16 mouse cellular contexts compared by ENCODE assay signal in genomic region chr2:11767161-11767545, GRCm38 (mm10). TPM values are rescaled to one million over a fixed set of nuclear protein-coding genes. Genes with fewer than 3 reads are reported as not detected.
DNase-seq lines count a peak whose midpoint lies in the region; ATAC-seq lines count a peak whose summit lies in the region.
"Had no signal": no experiment of that assay in that cellular context is flagged by ENCODE, and none has a peak within 500 bp of the region (broad histone marks: within the 10 kb centered on the region; RNA-seq: fewer than 3 reads in every experiment).

No protein-coding gene starts in this region.

- H3K36me3 ChIP-seq in hindbrain, embryonic 15.5 days = peaks cover 60% of the 10 kb centered on the region
- peaks cover 73% of the 10 kb centered on the region for H3K36me3 ChIP-seq in hindbrain, embryonic 10.5 days
- peaks cover 62% of the 10 kb centered on the region for H3K36me3 ChIP-seq in kidney, embryonic 14.5 days (ENCODE audit: control insufficient read depth, insufficient read depth, low read length)

- no peaks in the 10 kb centered on the region for H3K4me1 ChIP-seq in hindbrain, embryonic 15.5 days (replicated peaks)
- H3K4me1 ChIP-seq in hindbrain, embryonic 10.5 days (replicated peaks) = no peaks in the 10 kb centered on the region
- no peaks in the 10 kb centered on the region for H3K4me1 ChIP-seq in kidney, embryonic 14.5 days (ENCODE audit: control insufficient read depth, insufficient read depth, low read length)
- H3K4me1 ChIP-seq: neural tube, embryonic 12.5 days had no signal

- no peaks in the 10 kb centered on the region for H3K27me3 ChIP-seq in hindbrain, embryonic 15.5 days
- no peaks in the 10 kb centered on the region for H3K27me3 ChIP-seq in hindbrain, embryonic 10.5 days (ENCODE audit: insufficient read depth, poor library complexity, severe bottlenecking)
- no peaks in the 10 kb centered on the region for H3K27me3 ChIP-seq in kidney, embryonic 14.5 days (ENCODE audit: control insufficient read depth, insufficient read depth, low read length)
- H3K27me3 ChIP-seq: liver, embryonic 13.5 days; neural tube, embryonic 12.5 days had no signal

- H3K9me3 ChIP-seq in hindbrain, embryonic 15.5 days = no peaks in the 10 kb centered on the region
- H3K9me3 ChIP-seq in hindbrain, embryonic 10.5 days = no peaks in the 10 kb centered on the region
- no peaks in the 10 kb centered on the region for H3K9me3 ChIP-seq in kidney, embryonic 14.5 days (ENCODE audit: control insufficient read depth, low read length)
- H3K9me3 ChIP-seq: liver, embryonic 13.5 days; neural tube, embryonic 12.5 days had no signal

- H3K27ac ChIP-seq in hindbrain, embryonic 15.5 days (replicated peaks) = no peak overlapping the region
- H3K27ac ChIP-seq in hindbrain, embryonic 10.5 days = no peak overlapping the region
- no peak overlapping the region for H3K27ac ChIP-seq in kidney, embryonic 14.5 days (ENCODE audit: low read depth, low read length)
- H3K27ac ChIP-seq: liver, embryonic 13.5 days; neural tube, embryonic 12.5 days had no signal

- 86% methylated on average over 10 of the region's 10 CpGs for WGBS in hindbrain, embryonic 15.5 days
- WGBS in hindbrain, embryonic 10.5 days = 85% methylated on average over 10 of the region's 10 CpGs
- 93% methylated on average over 10 of the region's 10 CpGs for WGBS in kidney, embryonic 14.5 days

- ATAC-seq in hindbrain, embryonic 15.5 days (ENCODE audit: low FRiP score, low read depth) = 0 out of 2 replicates have a peak, but pooled peaks have one; percentile 21
- no peak for ATAC-seq in kidney, embryonic 14.5 days (ENCODE audit: low FRiP score, low TSS enrichment)

- no peak overlapping the region for H3K4me3 ChIP-seq in hindbrain, embryonic 15.5 days
- no peak overlapping the region for H3K4me3 ChIP-seq in hindbrain, embryonic 10.5 days
- H3K4me3 ChIP-seq in kidney, embryonic 14.5 days (ENCODE audit: low read length) = no peak overlapping the region
- H3K4me3 ChIP-seq: erythroblast, embryonic 14.5 days; liver, embryonic 13.5 days; neural tube, embryonic 12.5 days had no signal

- intact Hi-C loops in left cerebral cortex, postnatal 25 days (cut with DNase I) = no loop called here

- H3K9ac ChIP-seq in hindbrain, embryonic 15.5 days = no peak overlapping the region
- H3K9ac ChIP-seq in kidney, embryonic 14.5 days (ENCODE audit: low read depth, low read length) = no peak overlapping the region
- H3K9ac ChIP-seq: liver, embryonic 13.5 days; neural tube, embryonic 12.5 days had no signal

- no peak overlapping the region for H3K4me2 ChIP-seq in hindbrain, embryonic 15.5 days
- no peak overlapping the region for H3K4me2 ChIP-seq in kidney, embryonic 14.5 days (replicated peaks; ENCODE audit: low read depth, low read length)
- H3K4me2 ChIP-seq: liver, embryonic 13.5 days; neural tube, embryonic 12.5 days had no signal

- peak; percentile 52 to 58 for DNase-seq in adrenal gland, adult (ENCODE audit: inconsistent age in 2 of 2, low spot score in 1 of 2)
- DNase-seq in adrenal gland, adult 8-10 months = no peak
- no peak for DNase-seq in hindbrain, embryonic 10.5 days (ENCODE audit: low spot score)
- DNase-seq in 3134 (ENCODE audit: extremely low read depth, insufficient read length, low spot score) = peak; percentile 59
- DNase-seq in cerebellum, postnatal 14 days = peak; percentile 9 to 22
- no peak for DNase-seq in left cerebral cortex, postnatal 25 days (ENCODE audit: low spot score in 2 of 2)
- DNase-seq: kidney, postnatal 14 days; liver, embryonic 13.5 days; lung, postnatal 4 days; midbrain, embryonic 14.5 days; retina, postnatal 1 day; thymus, adult 18-20 months had no signal

RNA-seq across cellular contexts. Expression of gene Fbh1, which starts 10.2 kb away (rescaled TPM):
- total RNA-seq in adrenal gland, adult 8-10 months (2022) = 10 to 100 TPM; 74.4 to 99.4 (median 83.2) TPM
- polyA plus RNA-seq in hindbrain, embryonic 15.5 days (2015; fragmentation: Nextera tagmentation; extraction: Ambion mirVana) = 128 and 131 TPM in 2 replicates
- 109 and 113 TPM in 2 replicates for polyA plus RNA-seq in hindbrain, embryonic 10.5 days (2016; fragmentation: Nextera tagmentation; extraction: Ambion mirVana)
- polyA plus RNA-seq in kidney, embryonic 14.5 days (2014; fragmentation: Nextera tagmentation; extraction: Ambion mirVana) = 85.1 and 126 TPM in 2 replicates
- 100 to 1,000 TPM; 102 to 122 TPM for total RNA-seq in left cerebral cortex, postnatal 25 days (2021)

RNA-seq across cellular contexts. Expression of gene Ankrd16, which starts 10.5 kb away (rescaled TPM):
- 10 to 100 TPM; 31.1 to 78.5 (median 56.4) TPM for total RNA-seq in adrenal gland, adult 8-10 months (2022)
- polyA plus RNA-seq in hindbrain, embryonic 15.5 days (2015; fragmentation: Nextera tagmentation; extraction: Ambion mirVana) = 41.5 and 45.7 TPM in 2 replicates
- polyA plus RNA-seq in hindbrain, embryonic 10.5 days (2016; fragmentation: Nextera tagmentation; extraction: Ambion mirVana) = 48.8 and 50.0 TPM in 2 replicates
- polyA plus RNA-seq in kidney, embryonic 14.5 days (2014; fragmentation: Nextera tagmentation; extraction: Ambion mirVana) = 32.9 and 34.2 TPM in 2 replicates
- total RNA-seq in left cerebral cortex, postnatal 25 days (2021) = 10 to 100 TPM; 55.2 to 56.9 TPM

Comparison
In these comparisons a context has a peak if more than half of its experiments do, and no peak if none do; other contexts are left out.
1. DNase-seq: peak in adrenal gland, adult (2 of 2), 3134 (single experiment) and cerebellum, postnatal 14 days (2 of 2); none in adrenal gland, adult 8-10 months (single experiment), hindbrain, embryonic 10.5 days (single experiment) and left cerebral cortex, postnatal 25 days (0 of 2).